Mouse (Mus musculus) midbrain, embryonic 12.5 days (tissue): ENCODE measurements at regions not wholly inside any gene's neighbourhood (a gene's known extent, or its start where the extent isn't known, plus 50 kb on each side); places are given as distances from the start of the nearest gene placed in this dataset.

Experiments
- ATAC-seq: fragments of 200-750 bp; cut with Nextera tagmentation; 2 replicates; pipeline ENCODE4 v1.8.0; 2017; ENCODE audit warnings: low read depth, moderate TSS enrichment, moderate library complexity; ENCODE audit not compliant: low FRiP score
- H3K27ac ChIP-seq: fragments of 300-500 bp; sonication (generic); replicated peaks from 2 replicates; pipeline ENCODE4 v1.5.1; 2016; ENCODE audit warnings: mild to moderate bottlenecking
- H3K27me3 ChIP-seq: fragments of 300-500 bp; sonication (generic); 2 replicates; pipeline ENCODE4 v1.6.1; 2016; ENCODE audit warnings: mild to moderate bottlenecking
- H3K36me3 ChIP-seq: fragments of 300-500 bp; sonication (generic); 2 replicates; pipeline ENCODE4 v1.6.1; 2016
- H3K4me1 ChIP-seq: fragments of 300-500 bp; sonication (generic); 2 replicates; pipeline ENCODE4 v1.6.1; 2016
- H3K4me2 ChIP-seq: fragments of 300-500 bp; sonication (generic); replicated peaks from 2 replicates; pipeline ENCODE4 v1.6.1; 2016; ENCODE audit warnings: mild to moderate bottlenecking, moderate library complexity
- H3K4me3 ChIP-seq: fragments of 300-500 bp; sonication (generic); 2 replicates; pipeline ENCODE4 v1.5.1; 2016; ENCODE audit warnings: mild to moderate bottlenecking
- H3K9ac ChIP-seq: fragments of 300-500 bp; sonication (generic); replicated peaks from 2 replicates; pipeline ENCODE4 v1.6.1; 2016; ENCODE audit warnings: mild to moderate bottlenecking, moderate library complexity
- H3K9me3 ChIP-seq: fragments of 300-500 bp; sonication (generic); 2 replicates; pipeline ENCODE4 v1.6.1; 2016; ENCODE audit warnings: mild to moderate bottlenecking
- WGBS: fragments of 180-500 bp; shearing (Covaris S2); methylation state at CpG from one replicate; pipeline ENCODE4 v1.1.7; 2016; 5-methylcytosine and 5-hydroxymethylcytosine counted together

DNA sequence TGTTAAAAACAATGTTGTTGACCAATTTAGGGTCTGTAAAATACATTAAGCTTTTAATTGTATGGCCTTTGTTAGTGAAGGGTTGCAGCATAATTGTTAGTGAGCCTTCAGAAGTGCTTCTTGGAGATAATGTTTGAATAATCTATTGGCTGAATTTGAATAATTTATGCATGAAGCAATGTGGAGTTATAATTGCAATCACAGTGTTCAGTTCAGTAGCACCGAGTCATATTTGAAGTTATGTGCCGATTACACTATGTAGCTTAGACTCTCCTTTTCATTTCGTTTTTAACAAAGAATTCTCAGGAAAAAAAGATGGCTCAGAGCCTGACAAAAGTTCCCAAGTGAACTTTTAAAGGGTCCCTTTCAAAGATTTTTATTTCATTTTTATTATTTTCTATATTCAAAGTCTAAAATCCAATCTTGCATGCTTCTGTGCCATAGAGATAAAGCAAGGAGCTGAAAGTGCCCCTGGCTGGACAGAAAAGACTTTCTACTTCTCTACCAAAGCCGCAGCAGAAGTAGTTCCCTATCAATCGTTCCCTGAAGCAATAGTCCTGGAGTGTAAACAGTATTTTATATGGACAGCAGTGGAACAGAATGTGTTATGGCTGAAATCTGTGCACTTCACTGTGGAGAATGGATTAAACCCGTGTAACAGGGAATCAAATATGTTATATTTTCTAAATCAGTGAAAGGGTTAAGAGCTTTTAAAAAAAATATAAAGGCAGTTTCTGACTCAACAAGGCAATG is 556.3 kb upstream of the Slc39a10 start:
- H3K27ac ChIP-seq = no peak overlapping the region
- no peak overlapping the region for H3K4me2 ChIP-seq
- no peaks in the 10 kb centered on the region for H3K27me3 ChIP-seq
- peaks cover 5% of the 10 kb centered on the region; the same call in 1 of the 2 replicates for H3K4me1 ChIP-seq
- H3K9ac ChIP-seq = no peak overlapping the region
- WGBS = 73% methylated on average over 6 of the region's 6 CpGs
- H3K4me3 ChIP-seq = no peak overlapping the region
- H3K36me3 ChIP-seq = no peaks in the 10 kb centered on the region
- ATAC-seq = peak; percentile 18; the same call in 1 of the 2 replicates
- H3K9me3 ChIP-seq = no peaks in the 10 kb centered on the region

DNA sequence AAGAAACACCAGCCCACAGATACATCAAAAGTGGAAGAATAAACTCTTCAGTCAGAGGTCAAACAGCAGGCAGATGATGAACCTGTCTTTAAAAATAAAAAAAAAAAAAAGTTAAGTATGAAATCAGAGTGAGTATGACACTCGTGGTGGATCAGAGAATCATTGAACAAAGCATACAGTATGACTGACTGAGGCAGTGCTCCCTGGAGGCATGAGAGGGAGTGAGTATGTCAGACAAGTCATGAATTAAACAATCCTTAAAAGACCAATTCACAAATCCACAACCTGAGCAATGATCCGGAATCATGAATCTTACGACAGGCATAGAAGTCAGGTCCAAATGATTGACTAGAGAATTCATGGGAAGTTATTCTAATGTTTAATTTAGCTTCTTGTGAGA is 555.4 kb upstream of the Slc39a10 start:
- H3K4me2 ChIP-seq = no peak overlapping the region
- ATAC-seq = peak; percentile 61; the same call in 1 of the 2 replicates
- H3K27ac ChIP-seq = no peak overlapping the region
- H3K9me3 ChIP-seq = no peaks in the 10 kb centered on the region
- peaks cover 5% of the 10 kb centered on the region; the same call in 1 of the 2 replicates for H3K4me1 ChIP-seq
- no peaks in the 10 kb centered on the region for H3K36me3 ChIP-seq
- H3K27me3 ChIP-seq = no peaks in the 10 kb centered on the region
- H3K9ac ChIP-seq = no peak overlapping the region
- 62% methylated on average over 3 of the region's 3 CpGs for WGBS
- H3K4me3 ChIP-seq = no peak overlapping the region

DNA sequence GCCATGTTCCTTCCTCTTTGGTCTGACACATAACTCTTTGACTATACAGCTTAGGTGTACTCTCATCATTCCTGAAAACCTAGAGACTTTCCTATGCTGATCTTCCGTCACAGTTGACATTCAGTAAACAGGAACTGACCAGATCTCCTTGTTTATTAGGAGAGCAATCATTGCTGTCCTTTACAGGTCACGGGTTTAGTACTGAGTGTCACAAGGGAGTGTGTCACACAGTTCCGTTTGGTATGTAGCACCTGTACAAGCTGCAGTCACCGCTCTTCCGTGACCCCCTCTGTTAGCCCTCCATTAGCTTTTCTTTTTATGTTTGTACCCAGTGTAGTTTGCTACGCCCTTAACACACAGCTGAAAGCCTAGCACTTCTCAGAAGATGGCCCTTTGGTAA is 553.4 kb upstream of the Slc39a10 start:
- no peaks in the 10 kb centered on the region for H3K9me3 ChIP-seq
- H3K36me3 ChIP-seq = no peaks in the 10 kb centered on the region
- no peak overlapping the region for H3K4me3 ChIP-seq
- 0 out of 2 replicates have a peak, but pooled peaks have one; percentile 14 for ATAC-seq
- no peak overlapping the region for H3K9ac ChIP-seq
- H3K27me3 ChIP-seq = no peaks in the 10 kb centered on the region
- H3K27ac ChIP-seq = no peak overlapping the region
- H3K4me2 ChIP-seq = no peak overlapping the region
- H3K4me1 ChIP-seq = peaks cover 5% of the 10 kb centered on the region; the same call in 1 of the 2 replicates
- 64% methylated on average over 6 of the region's 6 CpGs for WGBS

DNA sequence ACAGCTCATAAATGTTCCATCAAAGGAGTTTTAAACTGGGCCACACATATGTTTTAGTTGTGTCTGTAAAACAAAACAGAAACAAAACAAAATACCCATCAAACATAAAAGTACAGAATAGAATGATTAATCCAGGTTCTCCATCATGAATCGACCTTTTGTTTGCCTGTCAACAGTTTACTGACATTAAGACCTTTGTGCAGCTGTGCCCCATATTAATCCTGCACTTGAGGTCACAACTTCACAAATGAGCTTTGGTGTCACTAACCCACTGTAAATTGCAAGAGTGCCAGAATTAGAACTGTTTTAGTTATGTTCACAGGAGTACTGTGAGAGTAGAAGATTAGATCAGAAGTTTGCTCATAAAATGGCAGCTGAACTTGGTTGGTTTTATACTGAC is 540.2 kb upstream of the Slc39a10 start:
- Histone ChIP-seq H3K4me1 (no peaks in the 10 kb centered on the region), H3K4me3 (no peak overlapping the region), H3K36me3 (no peaks in the 10 kb centered on the region), H3K27me3 (no peaks in the 10 kb centered on the region), H3K27ac (no peak overlapping the region), H3K9ac (no peak overlapping the region), H3K4me2 (no peak overlapping the region), H3K9me3 (no peaks in the 10 kb centered on the region)
- ATAC-seq = no peak
- WGBS = 78% methylated on average over 1 of the region's 1 CpGs

DNA sequence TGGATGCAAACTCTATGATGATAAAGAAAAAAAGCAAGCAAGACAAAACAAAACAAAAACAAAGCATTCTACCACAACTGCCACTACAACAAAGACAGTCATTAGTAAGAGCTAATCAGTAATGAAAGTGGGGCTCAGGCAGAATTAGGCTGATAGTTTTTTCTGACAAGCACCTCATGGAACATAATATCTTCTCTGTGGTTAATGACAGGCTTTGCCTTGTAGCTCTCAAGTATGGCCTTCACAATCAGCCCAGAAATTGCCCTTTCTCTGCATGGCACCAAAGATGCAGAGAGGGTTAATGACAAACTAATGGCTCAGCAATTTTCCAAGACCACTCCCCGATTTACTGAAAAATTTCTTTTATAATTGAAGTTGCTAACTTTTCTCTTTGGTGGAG is 512.5 kb upstream of the Slc39a10 start:
- H3K4me2 ChIP-seq = no peak overlapping the region
- H3K36me3 ChIP-seq = no peaks in the 10 kb centered on the region
- no peak overlapping the region for H3K27ac ChIP-seq
- H3K9ac ChIP-seq = no peak overlapping the region
- no peak for ATAC-seq
- no peaks in the 10 kb centered on the region for H3K27me3 ChIP-seq
- H3K4me1 ChIP-seq = no peaks in the 10 kb centered on the region
- no peaks in the 10 kb centered on the region for H3K9me3 ChIP-seq
- no peak overlapping the region for H3K4me3 ChIP-seq
- 63% methylated on average over 1 of the region's 1 CpGs for whole genome bisulfite sequencing

DNA sequence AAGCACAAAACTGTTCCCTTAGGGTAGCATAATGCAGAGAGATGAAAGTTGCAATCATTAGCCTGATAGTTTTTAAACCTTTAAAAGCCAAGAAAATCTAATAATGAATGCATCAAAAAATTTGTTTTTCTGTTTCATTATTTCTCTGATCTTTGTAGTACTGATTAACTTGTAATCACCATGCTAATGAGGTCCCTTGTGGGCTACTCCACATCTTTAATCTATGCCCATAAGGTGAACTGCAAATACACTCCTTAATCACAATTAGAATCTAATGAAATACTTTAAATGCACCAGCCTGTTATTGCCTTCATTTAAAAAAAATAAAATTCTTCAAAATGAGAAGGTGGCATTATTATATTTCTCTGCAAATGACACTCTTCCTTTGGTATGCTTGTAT is 493.9 kb upstream of the Slc39a10 start:
- no peaks in the 10 kb centered on the region for H3K36me3 ChIP-seq
- no peak overlapping the region for H3K4me2 ChIP-seq
- H3K27ac ChIP-seq = no peak overlapping the region
- ATAC-seq = no peak
- H3K4me1 ChIP-seq = no peaks in the 10 kb centered on the region
- H3K4me3 ChIP-seq = no peak overlapping the region
- H3K9me3 ChIP-seq = no peaks in the 10 kb centered on the region
- H3K27me3 ChIP-seq = no peaks in the 10 kb centered on the region
- no peak overlapping the region for H3K9ac ChIP-seq

DNA sequence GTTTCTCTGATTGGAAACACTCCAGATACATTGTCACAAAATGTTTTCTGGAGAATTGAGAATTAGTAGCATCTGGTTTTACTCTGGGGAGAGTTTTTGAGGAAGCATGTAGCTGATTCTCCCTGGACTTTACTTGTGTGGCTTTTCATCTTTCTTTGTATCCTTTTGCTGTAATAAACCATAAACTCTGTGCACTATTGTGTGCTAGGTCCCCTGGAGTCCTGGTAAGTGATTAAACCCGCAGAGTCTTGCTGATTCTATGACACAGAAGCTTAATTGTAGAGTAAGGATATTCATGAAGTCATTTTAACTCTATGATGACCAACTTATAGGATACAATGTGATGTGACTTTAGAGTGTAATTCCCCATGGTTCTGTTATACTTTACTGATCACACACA is 486.1 kb upstream of the Slc39a10 start:
- no peak overlapping the region for H3K4me2 ChIP-seq
- 35% methylated on average over 1 of the region's 1 CpGs for WGBS
- H3K9ac ChIP-seq = no peak overlapping the region
- H3K27me3 ChIP-seq = no peaks in the 10 kb centered on the region
- H3K36me3 ChIP-seq = no peaks in the 10 kb centered on the region
- H3K9me3 ChIP-seq = no peaks in the 10 kb centered on the region
- H3K4me3 ChIP-seq = no peak overlapping the region
- H3K27ac ChIP-seq = no peak overlapping the region
- no peaks in the 10 kb centered on the region for H3K4me1 ChIP-seq
- no peak for ATAC-seq

DNA sequence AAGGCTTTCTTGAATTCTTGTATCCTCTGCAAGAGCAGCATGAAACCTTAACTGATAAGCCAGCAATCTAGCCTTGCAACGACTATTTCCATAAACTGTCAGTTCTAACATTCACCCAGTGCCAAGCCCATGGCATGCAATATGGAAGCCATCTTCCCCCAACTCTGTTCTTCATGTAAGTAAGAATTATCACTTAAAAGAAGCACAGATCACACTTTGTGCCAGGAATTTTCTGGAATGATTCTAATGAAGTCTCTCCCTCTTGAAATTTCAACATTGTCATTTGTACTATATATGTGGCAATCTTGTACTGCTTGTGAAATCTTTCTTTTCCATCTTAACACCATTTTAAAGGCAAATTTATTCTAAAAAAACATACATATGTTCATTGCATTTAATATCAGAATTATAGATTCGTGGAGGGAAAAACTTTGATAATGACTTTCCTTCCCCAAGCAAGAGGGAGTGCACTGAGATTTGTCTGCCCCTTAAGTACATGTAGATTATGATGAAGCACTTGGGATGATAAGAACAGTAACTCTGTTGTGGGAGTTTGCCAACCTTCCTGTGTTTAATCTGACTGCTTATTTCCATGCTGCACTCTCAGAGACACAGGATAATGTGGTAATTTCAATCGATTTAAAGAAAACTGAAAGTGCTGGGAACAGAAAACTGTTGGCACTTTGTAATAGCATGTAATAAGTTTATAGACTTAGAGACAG is 447.2 kb upstream of the Slc39a10 start:
- Histone ChIP-seq H3K9me3 (no peaks in the 10 kb centered on the region), H3K9ac (no peak overlapping the region), H3K27ac (no peak overlapping the region), H3K4me2 (no peak overlapping the region), H3K4me3 (no peak overlapping the region), H3K36me3 (no peaks in the 10 kb centered on the region), H3K27me3 (no peaks in the 10 kb centered on the region), H3K4me1 (no peaks in the 10 kb centered on the region)
- no peak for ATAC-seq
- WGBS = 86% methylated on average over 3 of the region's 3 CpGs

DNA sequence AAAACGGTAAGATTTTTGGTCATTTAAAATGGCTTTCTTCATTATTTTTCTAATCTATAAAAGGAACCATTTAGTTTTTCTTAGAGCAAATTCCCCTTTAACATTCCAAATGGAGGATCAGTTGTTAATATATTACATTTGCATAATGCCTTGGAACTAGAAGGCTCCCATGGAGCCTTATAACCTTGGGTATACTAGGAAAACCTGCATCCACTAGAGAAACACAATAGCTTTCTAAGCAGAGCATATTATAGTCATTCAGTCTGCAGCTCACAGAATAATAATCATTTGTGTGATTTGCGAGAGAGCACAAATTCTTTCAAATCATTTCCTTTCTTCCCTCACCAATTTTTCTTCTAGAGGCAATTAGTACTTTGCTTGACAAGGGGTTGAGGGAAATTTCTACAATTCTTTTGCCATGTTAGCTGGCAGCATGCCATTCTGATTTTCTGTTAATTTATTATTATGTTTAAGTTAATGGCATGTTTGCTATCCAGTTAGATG is 418.0 kb upstream of the Slc39a10 start:
- H3K27ac ChIP-seq = no peak overlapping the region
- H3K4me1 ChIP-seq = no peaks in the 10 kb centered on the region
- H3K4me2 ChIP-seq = no peak overlapping the region
- no peak overlapping the region for H3K4me3 ChIP-seq
- no peaks in the 10 kb centered on the region for H3K9me3 ChIP-seq
- no peaks in the 10 kb centered on the region for H3K36me3 ChIP-seq
- no peak for ATAC-seq
- H3K27me3 ChIP-seq = no peaks in the 10 kb centered on the region
- 74% methylated on average over 2 of the region's 2 CpGs for WGBS
- no peak overlapping the region for H3K9ac ChIP-seq

DNA sequence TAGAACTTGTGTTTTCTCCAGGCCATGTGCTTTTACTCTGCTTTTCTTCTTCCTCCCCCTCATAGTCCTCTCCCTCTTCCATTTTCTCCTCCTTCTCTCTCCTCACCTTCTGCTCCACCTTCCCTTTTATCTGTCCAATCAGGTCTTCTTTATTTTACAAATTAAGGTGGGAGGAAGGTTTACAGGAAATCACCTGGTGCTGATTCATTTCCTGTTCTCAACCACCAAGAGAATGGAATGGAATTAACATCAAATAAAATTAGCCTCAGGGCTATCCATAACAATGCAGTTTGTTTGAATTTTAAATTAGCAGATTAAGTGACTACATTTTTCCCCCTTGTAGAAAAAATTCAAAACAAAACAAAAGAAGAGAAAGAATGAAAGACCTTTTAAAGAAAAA is 414.3 kb upstream of the Slc39a10 start:
- no peak overlapping the region for H3K4me3 ChIP-seq
- H3K9me3 ChIP-seq = no peaks in the 10 kb centered on the region
- H3K36me3 ChIP-seq = no peaks in the 10 kb centered on the region
- no peaks in the 10 kb centered on the region for H3K27me3 ChIP-seq
- no peak overlapping the region for H3K9ac ChIP-seq
- no peak for ATAC-seq
- no peak overlapping the region for H3K27ac ChIP-seq
- no peaks in the 10 kb centered on the region for H3K4me1 ChIP-seq
- H3K4me2 ChIP-seq = no peak overlapping the region

DNA sequence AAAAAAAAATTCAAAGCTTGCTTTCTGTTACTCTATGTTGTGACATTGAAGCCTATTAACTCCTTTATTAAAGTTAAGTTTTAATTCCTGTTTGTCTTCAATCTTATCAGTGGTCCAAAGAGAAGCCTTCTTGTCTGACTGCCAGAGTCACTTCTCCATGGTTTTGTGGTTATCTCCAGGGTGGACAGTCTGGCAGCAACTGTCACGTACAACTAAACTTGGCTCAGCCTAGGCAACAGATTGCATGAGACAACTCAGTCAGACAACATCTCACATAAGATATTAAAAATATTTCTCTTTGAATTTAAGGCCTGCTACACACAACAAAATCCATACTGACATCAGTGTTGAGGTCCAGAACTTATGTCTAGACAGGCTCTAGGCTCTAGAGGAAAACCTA is 406.7 kb upstream of the Slc39a10 start:
- no peak overlapping the region for H3K4me3 ChIP-seq
- no peak overlapping the region for H3K9ac ChIP-seq
- 91% methylated on average over 1 of the region's 1 CpGs for WGBS
- no peak overlapping the region for H3K27ac ChIP-seq
- H3K9me3 ChIP-seq = no peaks in the 10 kb centered on the region
- ATAC-seq = no peak
- no peaks in the 10 kb centered on the region for H3K4me1 ChIP-seq
- no peaks in the 10 kb centered on the region for H3K36me3 ChIP-seq
- H3K27me3 ChIP-seq = no peaks in the 10 kb centered on the region
- H3K4me2 ChIP-seq = no peak overlapping the region

DNA sequence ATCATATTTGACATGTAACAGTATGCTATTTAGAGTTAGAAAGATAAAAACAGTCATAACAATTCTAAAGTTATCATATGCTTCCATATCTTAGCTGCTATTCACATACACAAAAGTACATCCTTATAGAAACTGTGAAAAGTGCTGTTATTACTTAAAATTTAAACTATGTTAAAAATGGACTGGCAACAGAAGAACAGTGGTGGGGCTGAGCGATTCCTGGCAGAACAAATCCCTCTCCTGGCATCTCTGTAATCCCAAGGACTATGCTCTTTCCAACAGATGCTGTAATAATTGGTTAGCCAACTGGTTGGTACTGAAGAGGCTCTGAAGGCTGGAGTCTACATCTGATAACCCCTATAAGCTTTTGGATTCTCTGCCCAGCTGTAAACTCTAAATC is 393.0 kb upstream of the Slc39a10 start:
- Histone ChIP-seq H3K27ac (no peak overlapping the region), H3K4me2 (no peak overlapping the region), H3K4me3 (no peak overlapping the region), H3K36me3 (no peaks in the 10 kb centered on the region), H3K9me3 (no peaks in the 10 kb centered on the region), H3K4me1 (no peaks in the 10 kb centered on the region), H3K27me3 (no peaks in the 10 kb centered on the region), H3K9ac (no peak overlapping the region)
- 77% methylated on average over 1 of the region's 1 CpGs for WGBS
- ATAC-seq = no peak
